Mouse (Mus musculus) CH12.LX (cell line): Measurements from ENCODE around the gene Tmem229b.

Source experiments
- CTCF ChIP-seq, 2 experiments: IDR thresholded peaks in 1 of 2; conservative IDR thresholded peaks in 1 of 2; 2 replicates each; pipeline ENCODE4 v1.5.1; 2011 to 2012; ENCODE audit warnings: low read depth in 2 of 2, low read length in 2 of 2, improper control_type of control experiment in 1 of 2, inconsistent platforms in 1 of 2, mild to moderate bottlenecking in 1 of 2, moderate library complexity in 1 of 2
- EP300 ChIP-seq: IDR thresholded peaks from 2 replicates; pipeline ENCODE4 v1.6.1; 2011; ENCODE audit warnings: low read length, improper control_type of control experiment
- JUND ChIP-seq: conservative IDR thresholded peaks from 2 replicates; pipeline ENCODE4 v1.6.1; 2011; ENCODE audit warnings: low read depth, low read length, improper control_type of control experiment
- MAX ChIP-seq: IDR thresholded peaks from 2 replicates; pipeline ENCODE4 v1.6.1; 2011; ENCODE audit warnings: low read length, improper control_type of control experiment
- POLR2A ChIP-seq: IDR thresholded peaks from 2 replicates; pipeline ENCODE4 v1.6.1; 2011; ENCODE audit warnings: low read depth, mild to moderate bottlenecking, improper control_type of control experiment, low read length
- SMC3 ChIP-seq: IDR thresholded peaks from 2 replicates; pipeline ENCODE4 v1.6.1; 2011; ENCODE audit warnings: low read depth, low read length, improper control_type of control experiment
- UBTF ChIP-seq: IDR thresholded peaks from 2 replicates; pipeline ENCODE4 v1.6.1; 2012; ENCODE audit warnings: low read depth, mild to moderate bottlenecking, inconsistent platforms, low read length, improper control_type of control experiment, moderate library complexity
- USF1 ChIP-seq: IDR thresholded peaks from 2 replicates; pipeline ENCODE4 v1.6.1; 2014; ENCODE audit warnings: low read depth, mild to moderate bottlenecking, inconsistent platforms, low read length, improper control_type of control experiment

DNA sequence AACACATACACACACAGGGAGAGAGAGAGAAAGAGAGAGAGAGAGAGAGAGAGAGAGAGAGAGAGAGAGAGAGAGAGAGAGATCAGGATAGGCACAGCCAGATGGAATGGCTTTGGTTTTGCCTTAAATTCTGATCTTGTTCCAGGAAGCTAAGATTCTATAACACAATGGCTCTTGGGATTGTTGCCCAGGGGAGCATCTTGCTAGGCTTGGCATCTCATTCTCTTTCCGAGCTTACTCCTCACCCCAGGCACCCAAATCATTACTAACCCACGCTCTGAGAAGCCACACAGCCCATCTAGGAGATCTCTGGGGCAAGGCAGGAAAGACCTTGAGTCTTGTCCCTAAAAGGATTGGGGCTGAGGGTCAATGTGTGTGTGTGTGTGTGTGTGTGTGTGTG lies 33.6 kb downstream of the Tmem229b start:
- TF ChIP-seq POLR2A, result no peak
- TF ChIP-seq USF1, result no peak
- no peak for TF ChIP-seq MAX
- no peak for TF ChIP-seq SMC3
- TF ChIP-seq UBTF, result no peak
- no peak for TF ChIP-seq CTCF (conservative IDR thresholded peaks at IDR 0.05 in 1 of 2, IDR thresholded peaks at IDR 0.05 in 1 of 2; ENCODE audit: low read depth in 2 of 2, low read length in 2 of 2)
- TF ChIP-seq EP300, result no peak
- TF ChIP-seq JUND, result no peak
